Mouse (Mus musculus) megakaryocyte, embryonic 14.5 days (primary cell): ENCODE results near the gene Gm45623. TPM values are rescaled to one million over a fixed set of nuclear protein-coding genes. Genes with fewer than 3 reads are reported as not detected.

Experiments used
- H3K27me3 ChIP-seq: replicated peaks from 2 replicates; pipeline ENCODE3; 2012; ENCODE audit warnings: inconsistent platforms
- H3K36me3 ChIP-seq: replicated peaks from 2 replicates; pipeline ENCODE3; 2012; ENCODE audit warnings: low read length, inconsistent platforms, mixed read lengths
- H3K4me1 ChIP-seq: 2 replicates; pipeline ENCODE4 v1.6.1; 2012; ENCODE audit warnings: inconsistent platforms
- H3K4me3 ChIP-seq: replicated peaks from 2 replicates; pipeline ENCODE3; 2012; ENCODE audit warnings: moderate library complexity, mild to moderate bottlenecking, inconsistent platforms
- H3K9me3 ChIP-seq: 2 replicates; pipeline ENCODE4 v1.6.1; 2012; ENCODE audit warnings: inconsistent platforms
- FLI1 ChIP-seq: IDR thresholded peaks from 2 replicates; pipeline ENCODE4 v1.6.1; 2012; ENCODE audit warnings: low read length, inconsistent platforms, mixed read lengths
- GATA1 ChIP-seq: IDR thresholded peaks from 3 replicates; pipeline ENCODE4 v1.6.1; 2012; ENCODE audit warnings: mixed read lengths, low read length, inconsistent platforms, borderline replicate concordance
- polyA plus RNA-seq: library from polyadenylated mRNA; stranded (reverse); fragments of >175 nt; gene quantifications from 2 replicates; pipeline ENCODE4 v1.2.3, GENCODE M21; 2012; ENCODE audit warnings: low replicate concordance; ENCODE audit not compliant: insufficient read depth

The Gm45623 gene
- not detected in 2 replicates for polyA plus RNA-seq

DNA sequence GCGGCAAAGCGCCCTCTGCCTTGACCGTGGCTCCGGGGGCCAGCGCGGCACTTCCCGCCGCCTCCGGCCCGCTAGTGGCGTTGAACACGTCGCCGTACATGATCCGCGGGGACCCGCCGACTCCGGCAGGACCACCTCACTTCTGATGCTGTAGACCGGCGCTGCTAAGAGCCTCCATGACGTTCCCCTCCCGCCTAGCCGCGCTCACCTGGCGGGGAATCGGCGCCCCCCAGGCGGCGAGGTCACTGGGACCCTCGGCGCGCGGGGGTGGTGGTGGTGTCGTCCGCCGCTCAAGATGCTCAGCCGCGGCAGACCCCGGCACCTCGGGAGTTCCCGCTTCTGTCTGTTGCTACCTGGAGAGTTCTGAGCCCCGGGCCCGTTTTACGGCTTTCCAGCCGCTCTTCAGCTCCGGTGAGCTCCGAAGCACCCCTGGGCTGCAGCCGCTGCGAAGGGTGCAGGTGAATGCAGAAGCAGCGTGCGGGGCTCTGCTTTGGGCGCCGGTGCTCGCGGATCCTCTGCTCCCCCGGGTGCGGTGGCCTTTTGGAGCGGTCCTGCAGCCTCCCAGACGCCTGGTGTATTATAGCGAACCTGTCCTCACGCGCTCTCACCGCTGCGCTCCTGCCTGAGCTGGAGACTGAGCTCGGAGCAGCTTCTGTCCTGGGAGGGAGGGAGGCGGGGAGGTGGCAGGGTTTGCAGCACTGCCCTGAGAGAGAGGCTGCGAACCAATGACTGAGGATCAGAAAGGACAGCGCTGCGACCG, at the start of gene Gm45623:
TSS of gene Gm45623 (minus strand) at position 636 of the 760 bp plus-strand sequence.
- H3K4me1 ChIP-seq = peaks cover 15% of the 10 kb centered on the region; the same call in 1 of the 2 replicates
- TF ChIP-seq FLI1 (no peak), GATA1 (no peak)
- no peaks in the 10 kb centered on the region for H3K9me3 ChIP-seq
- H3K27me3 ChIP-seq = peaks cover 85% of the 10 kb centered on the region
- H3K36me3 ChIP-seq = no peaks in the 10 kb centered on the region
- H3K4me3 ChIP-seq = peak within 1 kb of the TSS; percentile 69

- H3K4me1 ChIP-seq = no peaks in the 10 kb centered on the region
- peaks cover 2% of the 10 kb centered on the region for H3K27me3 ChIP-seq
- H3K4me3 ChIP-seq = no peak overlapping the region
- H3K36me3 ChIP-seq = no peaks in the 10 kb centered on the region
- TF ChIP-seq GATA1 = no peak
- no peaks in the 10 kb centered on the region for H3K9me3 ChIP-seq
Measured at GRCm38 (mm10) chr13:56797459-56797858, 43.8 kb upstream of the Gm45623 start.

DNA sequence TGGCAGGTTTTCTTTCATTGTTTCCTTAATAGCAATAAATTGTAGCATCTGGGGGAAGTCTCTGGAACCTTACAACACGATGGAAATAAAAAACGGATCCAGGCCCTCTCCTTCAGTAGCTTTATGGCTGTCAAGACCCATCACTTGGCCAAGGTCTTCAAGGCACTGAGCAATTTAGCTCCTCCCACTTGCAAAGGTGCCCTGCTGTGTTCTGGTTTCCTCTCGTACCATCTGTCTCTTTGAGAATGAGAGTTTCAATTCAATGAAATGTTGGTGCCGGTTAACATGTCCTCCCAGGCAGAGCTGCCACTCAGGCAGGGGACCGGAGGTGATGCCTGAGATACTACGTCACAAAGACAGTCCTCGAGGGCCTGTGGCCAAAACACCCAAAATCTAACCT, 41.9 kb upstream of the Gm45623 start:
- H3K4me3 ChIP-seq = no peak overlapping the region
- H3K27me3 ChIP-seq = peaks cover 2% of the 10 kb centered on the region
- no peaks in the 10 kb centered on the region for H3K4me1 ChIP-seq
- H3K36me3 ChIP-seq = no peaks in the 10 kb centered on the region
- H3K9me3 ChIP-seq = no peaks in the 10 kb centered on the region
- no peak for TF ChIP-seq FLI1
- TF ChIP-seq GATA1 = no peak

GRCm38 (mm10) chr13:56794441-56794840, 40.8 kb upstream of the Gm45623 start:
- H3K4me3 ChIP-seq = no peak overlapping the region
- TF ChIP-seq FLI1 = no peak
- no peak for TF ChIP-seq GATA1
- no peaks in the 10 kb centered on the region for H3K4me1 ChIP-seq
- no peaks in the 10 kb centered on the region for H3K9me3 ChIP-seq
- H3K36me3 ChIP-seq = no peaks in the 10 kb centered on the region
- H3K27me3 ChIP-seq = peaks cover 2% of the 10 kb centered on the region

- H3K9me3 ChIP-seq = no peaks in the 10 kb centered on the region
- H3K4me1 ChIP-seq = no peaks in the 10 kb centered on the region
- H3K27me3 ChIP-seq = no peaks in the 10 kb centered on the region
- H3K36me3 ChIP-seq = no peaks in the 10 kb centered on the region
- TF ChIP-seq FLI1 = no peak
- TF ChIP-seq GATA1 = no peak
- H3K4me3 ChIP-seq = no peak overlapping the region
Measured at GRCm38 (mm10) chr13:56792844-56793243, 39.2 kb upstream of the Gm45623 start.

DNA sequence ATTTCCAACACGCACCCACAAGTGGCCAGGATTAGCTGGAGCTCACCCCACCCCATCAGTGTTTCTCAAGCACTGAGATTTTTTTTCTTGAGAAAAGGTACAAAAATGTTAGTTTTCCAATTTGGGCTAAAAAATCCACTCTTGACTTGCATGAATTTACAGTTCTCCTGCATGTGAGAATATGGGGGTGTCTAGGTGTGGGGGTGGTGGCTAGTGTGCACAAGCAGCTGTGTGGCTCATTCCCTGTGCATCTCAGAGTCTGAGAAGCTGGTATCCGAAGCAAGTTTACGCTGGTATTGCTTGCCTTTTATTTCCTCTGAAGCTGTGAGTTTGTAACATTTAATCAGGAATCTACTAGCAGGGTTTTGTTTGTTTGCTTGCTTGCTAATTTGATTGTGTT, 37.1 kb upstream of the Gm45623 start:
- H3K4me1 ChIP-seq = peaks cover 4% of the 10 kb centered on the region; the same call in 1 of the 2 replicates
- no peaks in the 10 kb centered on the region for H3K9me3 ChIP-seq
- TF ChIP-seq GATA1 = no peak
- TF ChIP-seq FLI1 = no peak
- H3K36me3 ChIP-seq = no peaks in the 10 kb centered on the region
- no peaks in the 10 kb centered on the region for H3K27me3 ChIP-seq
- H3K4me3 ChIP-seq = no peak overlapping the region

DNA sequence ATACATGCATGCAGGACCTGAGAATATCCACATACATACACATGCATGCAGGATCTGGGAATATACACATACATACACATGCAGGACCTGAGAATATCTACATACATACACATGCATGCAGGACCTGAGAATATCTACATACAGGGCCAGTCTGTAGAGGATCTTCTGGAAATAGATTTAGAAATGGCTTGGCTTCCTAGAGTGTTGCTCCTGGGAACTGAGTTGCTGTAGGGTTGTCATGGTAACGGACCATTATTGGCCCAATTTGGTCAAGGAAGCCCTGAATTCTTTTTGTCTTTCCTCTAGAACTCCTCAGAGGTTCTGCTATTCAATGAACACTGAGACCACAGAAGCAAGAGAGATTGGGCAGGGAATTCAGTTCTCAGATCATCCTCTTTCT, 29.0 kb upstream of the Gm45623 start:
- Histone ChIP-seq H3K36me3 (no peaks in the 10 kb centered on the region), H3K4me3 (no peak overlapping the region), H3K27me3 (peaks cover 17% of the 10 kb centered on the region), H3K9me3 (peaks cover 7% of the 10 kb centered on the region), H3K4me1 (peaks cover 7% of the 10 kb centered on the region; the same call in 1 of the 2 replicates)
- TF ChIP-seq GATA1 (no peak), FLI1 (no peak)

- Histone ChIP-seq H3K27me3 (peaks cover 25% of the 10 kb centered on the region), H3K4me3 (no peak overlapping the region), H3K36me3 (no peaks in the 10 kb centered on the region), H3K9me3 (peaks cover 7% of the 10 kb centered on the region), H3K4me1 (peaks cover 7% of the 10 kb centered on the region; the same call in 1 of the 2 replicates)
- TF ChIP-seq GATA1 = no peak
- no peak for TF ChIP-seq FLI1
Measured at GRCm38 (mm10) chr13:56781697-56782096, 28.1 kb upstream of the Gm45623 start.

DNA sequence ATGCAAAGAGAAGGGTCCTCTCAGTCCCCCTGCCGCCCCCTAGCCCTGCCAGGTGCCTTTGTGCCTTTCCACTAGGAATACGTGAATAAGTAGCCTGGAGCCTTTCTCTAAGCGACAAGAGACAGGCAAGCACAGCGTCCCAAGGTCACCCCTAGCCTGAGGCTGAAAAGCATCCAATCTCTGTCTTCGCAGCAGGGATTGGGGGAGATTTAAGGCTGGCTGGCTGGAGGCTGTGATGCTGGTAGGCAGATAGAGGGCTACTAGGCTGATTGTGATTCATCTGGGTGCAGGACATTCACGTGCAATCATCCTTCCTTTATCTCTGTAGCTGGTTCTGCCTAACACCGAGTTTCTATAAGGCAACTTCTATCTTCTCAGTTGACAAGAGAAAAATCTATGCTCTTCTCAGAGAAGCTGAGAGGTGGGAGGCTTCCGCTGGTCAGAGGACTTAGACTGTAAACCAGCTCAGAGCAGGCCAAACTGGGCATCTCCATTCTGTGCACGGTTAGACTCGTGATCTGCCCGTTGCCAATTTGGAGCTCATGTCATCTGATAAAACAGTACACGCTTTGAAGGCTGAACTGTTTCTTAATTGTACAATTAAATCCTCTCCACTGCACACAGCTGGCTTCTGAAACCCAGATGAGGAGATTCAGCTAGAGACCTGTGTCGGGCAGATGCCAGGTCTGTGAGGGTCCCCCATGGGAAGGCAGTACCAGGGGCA, 27.3 kb upstream of the Gm45623 start:
- Histone ChIP-seq H3K4me1 (peaks cover 3% of the 10 kb centered on the region; the same call in 1 of the 2 replicates), H3K36me3 (no peaks in the 10 kb centered on the region), H3K9me3 (peaks cover 7% of the 10 kb centered on the region), H3K27me3 (peaks cover 25% of the 10 kb centered on the region), H3K4me3 (no peak overlapping the region)
- TF ChIP-seq FLI1 (no peak), GATA1 (no peak)

- TF ChIP-seq FLI1 = no peak
- TF ChIP-seq GATA1 = no peak
- Histone ChIP-seq H3K4me1 (peaks cover 9% of the 10 kb centered on the region), H3K36me3 (no peaks in the 10 kb centered on the region), H3K27me3 (peaks cover 23% of the 10 kb centered on the region), H3K9me3 (peaks cover 5% of the 10 kb centered on the region), H3K4me3 (peak overlapping the region; percentile 86)
Measured at GRCm38 (mm10) chr13:56774304-56774703, 20.7 kb upstream of the Gm45623 start.

DNA sequence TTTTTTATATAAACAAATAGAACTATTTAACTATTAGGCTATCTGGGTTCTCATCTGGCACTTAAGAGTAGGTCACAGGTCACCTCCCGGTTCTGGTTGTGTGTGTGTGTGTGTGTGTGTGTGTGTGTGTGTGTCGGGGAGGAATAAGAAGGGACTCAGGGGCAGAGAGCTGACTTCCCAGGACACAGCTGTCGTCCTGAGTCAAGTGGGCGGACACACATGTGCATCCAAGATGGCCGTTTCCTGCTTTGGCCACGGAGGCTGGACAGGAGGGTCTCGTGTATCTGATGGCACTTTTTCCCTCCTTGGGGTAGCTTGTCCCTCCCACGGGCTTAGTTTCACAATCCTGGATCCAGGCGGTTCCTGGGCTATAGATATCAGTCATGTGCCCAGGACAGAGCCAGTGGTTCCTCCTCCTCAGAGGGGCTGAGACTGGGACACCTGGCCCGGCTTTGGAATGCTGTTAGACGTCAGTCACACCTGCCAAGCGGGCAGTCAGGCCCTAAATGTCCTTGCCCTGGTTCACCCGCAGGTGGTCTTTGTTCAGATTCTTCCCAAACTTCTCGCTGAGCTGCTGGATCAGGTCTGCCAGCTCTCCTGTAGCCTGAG, 19.7 kb upstream of the Gm45623 start:
- no peak for TF ChIP-seq FLI1
- TF ChIP-seq GATA1 = no peak
- H3K9me3 ChIP-seq = peaks cover 5% of the 10 kb centered on the region

More for the DNA sequence above, 19.7 kb upstream of the Gm45623 start:
- Histone ChIP-seq H3K27me3 (peaks cover 24% of the 10 kb centered on the region), H3K4me3 (no peak overlapping the region), H3K36me3 (no peaks in the 10 kb centered on the region), H3K4me1 (peaks cover 6% of the 10 kb centered on the region)
